Mouse (Mus musculus) neural tube, embryonic 14.5 days (tissue): ENCODE measurements around the gene Gm1043. TPM values are rescaled to one million over a fixed set of nuclear protein-coding genes. Genes with fewer than 3 reads are reported as not detected.

Experiments
- ATAC-seq: fragments of 200-750 bp; cut with Nextera tagmentation; 2 replicates; pipeline ENCODE4 v1.8.0; 2017; ENCODE audit warnings: low read depth, mild to moderate bottlenecking, moderate TSS enrichment, moderate library complexity
- H3K27ac ChIP-seq: fragments of 300-500 bp; sonication (generic); 2 replicates; pipeline ENCODE4 v1.5.1; 2014; ENCODE audit warnings: low read depth, mild to moderate bottlenecking, control low read depth, low read length, moderate library complexity, mixed read lengths
- H3K27me3 ChIP-seq: fragments of 300-500 bp; sonication (generic); 2 replicates; pipeline ENCODE4 v1.6.1; 2014; ENCODE audit warnings: low read length; ENCODE audit not compliant: control insufficient read depth, insufficient read depth
- H3K36me3 ChIP-seq: fragments of 300-500 bp; sonication (generic); 2 replicates; pipeline ENCODE4 v1.6.1; 2014; ENCODE audit warnings: low read length, mixed read lengths; ENCODE audit not compliant: control insufficient read depth, insufficient read depth
- H3K4me1 ChIP-seq: fragments of 300-500 bp; sonication (generic); 2 replicates; pipeline ENCODE4 v1.6.1; 2014; ENCODE audit warnings: low read length; ENCODE audit not compliant: control insufficient read depth, insufficient read depth
- H3K4me2 ChIP-seq: fragments of 300-500 bp; sonication (generic); 2 replicates; pipeline ENCODE4 v1.6.1; 2014; ENCODE audit warnings: mild to moderate bottlenecking, low read depth, low read length, control low read depth
- H3K4me3 ChIP-seq: fragments of 300-500 bp; sonication (generic); 2 replicates; pipeline ENCODE4 v1.5.1; 2014; ENCODE audit warnings: low read depth, low read length, control low read depth, mixed read lengths
- H3K9ac ChIP-seq: fragments of 300-500 bp; sonication (generic); replicated peaks from 2 replicates; pipeline ENCODE4 v1.6.1; 2014; ENCODE audit warnings: low read depth, mild to moderate bottlenecking, control low read depth, low read length, mixed read lengths
- H3K9me3 ChIP-seq: fragments of 300-500 bp; sonication (generic); 2 replicates; pipeline ENCODE4 v1.6.1; 2016; ENCODE audit warnings: low read length; ENCODE audit not compliant: control insufficient read depth
- WGBS: fragments of 180-500 bp; shearing (Covaris S2); extraction: QIAGEN DNeasy Blood & Tissue Kit; methylation state at CpG from one replicate; pipeline ENCODE4 v1.1.7; 2014; 5-methylcytosine and 5-hydroxymethylcytosine counted together
- polyA plus RNA-seq: library from polyadenylated mRNA; unstranded; fragments of >200 nt; fragmentation: Nextera tagmentation; extraction: Ambion mirVana; gene quantifications from 2 replicates; pipeline ENCODE4 v1.2.1, GENCODE M21; 2014

The Gm1043 gene
- 2.0 and 2.6 TPM in 2 replicates for polyA plus RNA-seq

DNA sequence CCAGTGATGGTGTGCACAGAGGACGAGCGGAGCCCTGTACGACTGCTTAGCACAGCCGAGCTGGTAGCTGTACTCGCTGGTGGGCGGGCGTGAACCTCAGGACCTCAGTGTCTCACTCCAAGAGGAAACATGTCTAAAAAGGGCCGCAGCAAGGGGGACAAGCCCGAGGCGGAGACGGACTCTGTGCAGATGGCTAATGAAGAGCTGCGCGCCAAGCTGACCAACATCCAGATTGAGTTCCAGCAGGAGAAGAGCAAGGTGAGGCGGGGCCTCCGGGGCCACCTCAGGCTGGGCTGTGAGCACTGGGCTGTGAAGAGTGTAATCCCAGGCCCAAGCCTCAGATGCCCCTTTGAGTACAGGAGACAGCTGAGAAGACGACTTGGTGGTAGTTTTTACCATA is at the start of gene Gm1043:
Gene Gm1043, plus strand, starts transcription at position 130 of the 400 bp plus-strand sequence.
- H3K27me3 ChIP-seq = no peaks in the 10 kb centered on the region
- no peak for ATAC-seq
- no peak within 1 kb of the TSS for H3K4me2 ChIP-seq
- H3K4me3 ChIP-seq = no peak within 1 kb of the TSS
- H3K9ac ChIP-seq = no peak within 1 kb of the TSS
- H3K9me3 ChIP-seq = no peaks in the 10 kb centered on the region
- no peaks in the 10 kb centered on the region for H3K4me1 ChIP-seq
- no peak within 1 kb of the TSS for H3K27ac ChIP-seq
- H3K36me3 ChIP-seq = no peaks in the 10 kb centered on the region
- WGBS = 89% methylated on average over 16 of the region's 16 CpGs

DNA sequence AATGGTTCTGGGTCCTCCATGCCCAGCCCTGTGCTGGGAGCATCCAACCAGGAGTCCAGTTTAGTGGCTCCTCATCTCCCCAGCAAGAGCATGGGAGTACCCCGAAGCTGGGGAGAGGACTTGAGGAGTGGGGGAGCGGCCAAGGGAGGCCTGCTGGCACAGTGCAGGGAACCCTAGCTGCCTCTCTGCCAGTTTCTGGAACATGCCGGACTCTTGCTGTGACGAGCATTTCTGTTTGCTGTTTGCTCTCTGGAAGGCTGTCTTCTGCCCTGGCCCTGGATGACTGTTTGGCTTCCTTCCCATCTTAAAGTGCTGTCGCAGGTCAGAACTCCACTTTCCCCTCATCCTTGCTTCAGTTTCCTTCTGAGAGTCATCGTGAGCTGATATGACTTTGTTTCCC is 49.3 kb upstream of the Gm1043 start:
- no peak for ATAC-seq
- Histone ChIP-seq H3K36me3 (no peaks in the 10 kb centered on the region), H3K4me1 (no peaks in the 10 kb centered on the region), H3K27me3 (0 out of 2 replicates have a peak, but pooled peaks cover 3% of the 10 kb centered on the region), H3K27ac (no peak overlapping the region), H3K9ac (no peak overlapping the region), H3K9me3 (no peaks in the 10 kb centered on the region), H3K4me3 (no peak overlapping the region), H3K4me2 (no peak overlapping the region)
- 82% methylated on average over 6 of the region's 6 CpGs for WGBS

DNA sequence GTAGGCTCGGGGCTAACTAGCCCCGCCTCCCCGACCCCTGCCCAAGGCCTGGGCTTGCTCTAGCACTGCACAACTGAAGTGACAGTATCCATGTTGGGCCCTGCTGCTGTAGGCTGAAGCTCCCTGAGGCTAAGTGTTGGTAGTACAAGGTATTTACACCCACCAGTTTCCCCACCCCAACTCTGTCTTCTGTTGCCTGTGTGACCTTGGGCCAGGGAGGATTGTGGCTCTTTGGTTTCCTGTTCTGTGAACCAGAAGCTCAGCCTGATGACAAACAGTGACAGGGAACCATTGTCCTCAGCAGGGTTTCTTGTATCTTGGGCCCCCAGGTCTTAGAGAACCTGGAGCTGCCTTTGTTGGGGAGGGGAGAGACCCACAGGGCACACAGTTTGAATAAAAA is 48.3 kb upstream of the Gm1043 start:
- Histone ChIP-seq H3K9ac (no peak overlapping the region), H3K27ac (no peak overlapping the region), H3K4me2 (no peak overlapping the region), H3K36me3 (no peaks in the 10 kb centered on the region), H3K4me3 (no peak overlapping the region), H3K4me1 (no peaks in the 10 kb centered on the region), H3K9me3 (no peaks in the 10 kb centered on the region), H3K27me3 (no peaks in the 10 kb centered on the region)
- 73% methylated on average over 3 of the region's 3 CpGs for WGBS
- no peak for ATAC-seq

DNA sequence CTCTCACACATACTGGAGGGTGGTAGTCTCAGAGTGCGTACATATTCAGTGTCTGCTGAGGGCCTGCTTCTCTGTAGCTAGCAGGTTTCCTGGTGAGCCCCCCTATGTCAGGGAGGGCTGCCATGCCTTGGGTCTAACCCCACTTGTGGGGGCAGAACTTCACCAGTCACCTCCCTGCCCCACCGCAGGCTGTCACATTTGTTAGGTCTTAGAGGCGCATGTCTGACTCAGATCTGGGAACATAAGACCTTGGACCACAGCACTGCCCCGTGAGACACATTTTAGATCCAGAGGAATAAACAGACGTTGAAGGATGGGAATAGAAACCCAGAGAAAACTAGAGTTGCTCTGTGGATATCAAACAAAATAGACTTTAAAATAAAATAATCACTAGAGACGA is 45.3 kb upstream of the Gm1043 start:
- Histone ChIP-seq H3K4me3 (no peak overlapping the region), H3K4me2 (no peak overlapping the region), H3K9me3 (no peaks in the 10 kb centered on the region), H3K27me3 (no peaks in the 10 kb centered on the region), H3K4me1 (no peaks in the 10 kb centered on the region), H3K36me3 (no peaks in the 10 kb centered on the region), H3K9ac (no peak overlapping the region), H3K27ac (no peak overlapping the region)
- no peak for ATAC-seq
- WGBS = 83% methylated on average over 6 of the region's 6 CpGs

DNA sequence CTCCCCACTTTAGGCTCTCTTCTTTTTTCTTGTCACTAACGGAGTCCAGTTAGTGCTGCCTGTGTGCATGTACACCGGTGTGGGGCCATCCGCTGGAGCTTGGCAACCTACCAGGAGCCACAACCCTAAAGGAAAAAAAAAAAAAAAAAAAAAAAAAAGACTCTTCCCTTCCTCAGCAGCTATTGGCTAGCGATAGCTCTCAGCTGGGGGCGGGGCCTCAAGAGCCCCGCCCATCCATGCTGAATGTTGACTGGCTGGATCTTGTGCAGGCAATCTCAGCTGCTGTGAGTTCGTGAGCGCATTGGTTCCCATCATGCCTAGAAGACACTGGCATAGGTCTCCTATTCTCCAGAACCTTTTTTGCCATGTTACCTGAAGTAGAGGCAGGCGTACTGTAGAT is 44.5 kb upstream of the Gm1043 start:
- no peak overlapping the region for H3K4me3 ChIP-seq
- no peaks in the 10 kb centered on the region for H3K27me3 ChIP-seq
- H3K36me3 ChIP-seq = no peaks in the 10 kb centered on the region
- H3K9ac ChIP-seq = no peak overlapping the region
- H3K9me3 ChIP-seq = no peaks in the 10 kb centered on the region
- WGBS = 16% methylated on average over 9 of the region's 9 CpGs
- no peak overlapping the region for H3K4me2 ChIP-seq
- no peak overlapping the region for H3K27ac ChIP-seq
- ATAC-seq = no peak
- H3K4me1 ChIP-seq = no peaks in the 10 kb centered on the region

DNA sequence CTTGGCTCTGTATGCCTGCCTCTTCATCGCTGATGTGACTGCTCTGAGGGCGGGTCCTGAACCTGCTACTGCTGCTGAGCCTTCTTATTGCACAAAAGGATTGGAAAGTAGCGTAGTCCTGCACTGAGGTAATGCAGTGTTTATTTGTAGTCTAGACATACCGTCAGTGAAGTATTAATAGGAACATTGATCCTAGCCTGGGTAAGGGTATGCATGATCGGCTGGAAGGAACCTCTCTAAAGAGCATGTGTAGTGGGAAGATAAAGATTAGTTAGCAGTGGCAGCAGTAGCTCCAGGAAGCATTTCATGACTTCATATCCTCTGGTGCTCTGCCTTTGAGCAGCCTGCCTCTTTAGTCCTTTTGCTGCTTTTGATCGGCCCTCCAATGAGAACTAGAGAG is 43.5 kb upstream of the Gm1043 start:
- H3K4me2 ChIP-seq = no peak overlapping the region
- no peaks in the 10 kb centered on the region for H3K4me1 ChIP-seq
- H3K4me3 ChIP-seq = no peak overlapping the region
- ATAC-seq = no peak
- H3K9ac ChIP-seq = no peak overlapping the region
- 63% methylated on average over 6 of the region's 6 CpGs for WGBS
- no peak overlapping the region for H3K27ac ChIP-seq
- no peaks in the 10 kb centered on the region for H3K36me3 ChIP-seq
- no peaks in the 10 kb centered on the region for H3K27me3 ChIP-seq
- H3K9me3 ChIP-seq = no peaks in the 10 kb centered on the region

DNA sequence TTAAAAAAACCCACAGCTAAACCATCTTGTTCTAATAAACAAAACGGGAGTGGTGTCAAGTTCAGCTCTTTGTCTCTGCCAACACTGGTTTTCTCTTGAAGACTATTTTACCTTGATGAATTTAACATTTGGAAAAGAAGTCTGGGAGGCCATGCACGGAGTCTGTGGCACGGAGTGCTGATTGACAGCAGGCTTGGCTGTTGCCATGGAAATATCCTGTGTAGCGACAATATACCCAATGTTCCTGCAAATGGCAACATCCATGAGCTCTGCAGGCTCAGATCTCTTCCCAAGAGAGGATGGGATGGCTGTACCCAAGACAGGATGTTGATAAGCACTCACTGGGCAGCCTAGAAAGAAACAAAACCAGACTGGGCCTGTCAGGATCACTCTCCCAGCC is 42.2 kb upstream of the Gm1043 start:
- H3K4me3 ChIP-seq = no peak overlapping the region
- H3K36me3 ChIP-seq = no peaks in the 10 kb centered on the region
- no peak overlapping the region for H3K27ac ChIP-seq
- 61% methylated on average over 4 of the region's 4 CpGs for WGBS
- no peak overlapping the region for H3K9ac ChIP-seq
- no peaks in the 10 kb centered on the region for H3K4me1 ChIP-seq
- no peaks in the 10 kb centered on the region for H3K9me3 ChIP-seq
- H3K27me3 ChIP-seq = no peaks in the 10 kb centered on the region
- H3K4me2 ChIP-seq = no peak overlapping the region
- no peak for ATAC-seq

DNA sequence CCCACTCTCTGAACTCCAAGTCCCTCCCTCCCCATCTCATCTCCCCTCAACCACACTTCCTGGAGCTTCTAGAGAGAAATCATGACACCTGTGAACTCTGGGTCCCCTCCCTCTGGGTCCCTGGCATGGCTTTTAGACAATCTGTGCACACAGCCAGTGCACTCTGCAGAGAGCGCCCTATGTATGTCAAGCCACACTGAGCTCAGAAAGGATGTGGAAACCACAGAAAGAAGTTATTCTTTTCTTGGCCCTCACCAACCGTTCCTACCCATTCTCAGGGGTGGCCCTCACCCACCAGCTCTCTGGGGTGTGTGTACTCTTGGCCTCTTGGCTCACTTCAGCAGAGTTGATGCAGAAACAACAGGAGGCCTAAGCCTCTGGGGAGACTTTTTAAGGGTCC is 40.4 kb upstream of the Gm1043 start:
- H3K27me3 ChIP-seq = no peaks in the 10 kb centered on the region
- no peak overlapping the region for H3K4me2 ChIP-seq
- WGBS = 66% methylated on average over 2 of the region's 2 CpGs
- ATAC-seq = no peak
- H3K36me3 ChIP-seq = no peaks in the 10 kb centered on the region
- H3K27ac ChIP-seq = no peak overlapping the region
- H3K9me3 ChIP-seq = no peaks in the 10 kb centered on the region
- H3K4me1 ChIP-seq = no peaks in the 10 kb centered on the region
- H3K4me3 ChIP-seq = no peak overlapping the region
- no peak overlapping the region for H3K9ac ChIP-seq

DNA sequence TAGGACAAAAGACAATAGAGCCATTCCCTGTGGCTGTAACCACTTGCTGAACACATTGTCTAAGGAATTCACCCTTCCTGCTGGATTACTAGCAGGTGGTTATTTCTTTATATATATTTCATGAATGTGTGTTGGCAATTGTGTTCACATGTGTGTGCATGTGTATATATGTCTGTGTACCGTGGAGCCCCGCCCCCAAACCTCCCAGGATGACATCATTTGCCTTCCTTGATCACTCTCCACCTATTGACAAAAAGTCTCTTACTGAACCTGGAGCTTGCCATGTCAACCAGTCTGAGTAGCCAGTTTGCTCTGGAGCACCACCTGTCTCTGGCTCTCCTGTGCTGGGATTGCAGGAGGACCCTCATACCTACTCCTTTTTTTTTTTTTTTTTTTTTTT is 39.6 kb upstream of the Gm1043 start:
- 86% methylated on average over 2 of the region's 2 CpGs for WGBS

DNA sequence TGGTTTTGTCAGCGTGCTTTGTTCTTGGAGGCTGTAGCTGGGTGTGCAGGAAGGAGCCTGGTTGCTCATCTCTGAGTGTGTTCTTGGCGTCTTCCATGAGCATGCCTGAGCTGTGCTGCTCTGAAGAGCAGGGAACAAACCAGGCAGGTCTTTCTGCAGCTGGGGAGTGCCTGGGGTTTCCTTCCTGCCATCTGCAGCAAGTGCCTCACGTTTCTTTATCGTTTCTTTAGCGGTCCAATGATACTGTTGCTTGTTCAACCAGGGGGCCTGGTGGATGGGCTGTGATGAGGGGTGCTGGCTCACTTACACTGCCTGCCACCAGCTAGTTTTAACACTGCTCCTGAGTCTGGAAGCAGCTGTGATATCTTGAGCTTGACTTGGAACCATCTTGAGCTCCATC is 38.4 kb upstream of the Gm1043 start:
- H3K9me3 ChIP-seq = no peaks in the 10 kb centered on the region
- WGBS = 68% methylated on average over 5 of the region's 5 CpGs
- no peaks in the 10 kb centered on the region for H3K36me3 ChIP-seq
- H3K4me1 ChIP-seq = no peaks in the 10 kb centered on the region
- no peak overlapping the region for H3K9ac ChIP-seq
- H3K27me3 ChIP-seq = no peaks in the 10 kb centered on the region
- H3K27ac ChIP-seq = no peak overlapping the region
- H3K4me3 ChIP-seq = no peak overlapping the region
- H3K4me2 ChIP-seq = no peak overlapping the region
- ATAC-seq = no peak

More for the DNA sequence above, 39.6 kb upstream of the Gm1043 start:
- Histone ChIP-seq H3K4me1 (no peaks in the 10 kb centered on the region), H3K9ac (no peak overlapping the region), H3K4me2 (no peak overlapping the region), H3K27ac (no peak overlapping the region), H3K9me3 (no peaks in the 10 kb centered on the region), H3K36me3 (no peaks in the 10 kb centered on the region), H3K4me3 (no peak overlapping the region), H3K27me3 (no peaks in the 10 kb centered on the region)
- ATAC-seq = no peak
